Mouse (Mus musculus): ENCODE results near the gene Ak5. TPM values are rescaled to one million over a fixed set of nuclear protein-coding genes. Genes with fewer than 3 reads are reported as not detected.
"Not testable (repeated sequence)": the region's sequence is repeated elsewhere in the genome, so short reads cannot be mapped to it uniquely, and the experiment has no call there.

Ak5 gene
- not detected for total RNA-seq (2021)

DNA sequence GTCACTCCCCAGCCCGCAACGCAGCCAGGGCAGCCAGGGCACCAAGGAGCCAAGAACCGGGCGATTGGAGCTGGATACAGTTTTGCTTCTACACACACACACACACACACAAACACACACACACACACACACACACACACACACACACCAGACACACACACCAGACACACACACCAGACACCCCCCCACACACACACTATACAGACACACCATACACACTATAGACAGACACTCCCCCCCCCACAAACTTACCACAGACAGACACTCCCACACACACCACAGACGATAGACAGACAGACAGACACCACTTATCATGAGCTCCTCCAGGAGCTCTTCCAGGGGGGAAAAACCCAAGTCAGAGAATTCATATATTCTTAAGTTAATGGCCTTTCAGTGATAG, at the start of gene Ak5:
Gene Ak5, minus strand, starts transcription at position 122 of the 400 bp plus-strand sequence.
- no peak for DNase-seq (ENCODE audit: low spot score)
- intact Hi-C loops (cut with DNase I) = no loop called here

DNA sequence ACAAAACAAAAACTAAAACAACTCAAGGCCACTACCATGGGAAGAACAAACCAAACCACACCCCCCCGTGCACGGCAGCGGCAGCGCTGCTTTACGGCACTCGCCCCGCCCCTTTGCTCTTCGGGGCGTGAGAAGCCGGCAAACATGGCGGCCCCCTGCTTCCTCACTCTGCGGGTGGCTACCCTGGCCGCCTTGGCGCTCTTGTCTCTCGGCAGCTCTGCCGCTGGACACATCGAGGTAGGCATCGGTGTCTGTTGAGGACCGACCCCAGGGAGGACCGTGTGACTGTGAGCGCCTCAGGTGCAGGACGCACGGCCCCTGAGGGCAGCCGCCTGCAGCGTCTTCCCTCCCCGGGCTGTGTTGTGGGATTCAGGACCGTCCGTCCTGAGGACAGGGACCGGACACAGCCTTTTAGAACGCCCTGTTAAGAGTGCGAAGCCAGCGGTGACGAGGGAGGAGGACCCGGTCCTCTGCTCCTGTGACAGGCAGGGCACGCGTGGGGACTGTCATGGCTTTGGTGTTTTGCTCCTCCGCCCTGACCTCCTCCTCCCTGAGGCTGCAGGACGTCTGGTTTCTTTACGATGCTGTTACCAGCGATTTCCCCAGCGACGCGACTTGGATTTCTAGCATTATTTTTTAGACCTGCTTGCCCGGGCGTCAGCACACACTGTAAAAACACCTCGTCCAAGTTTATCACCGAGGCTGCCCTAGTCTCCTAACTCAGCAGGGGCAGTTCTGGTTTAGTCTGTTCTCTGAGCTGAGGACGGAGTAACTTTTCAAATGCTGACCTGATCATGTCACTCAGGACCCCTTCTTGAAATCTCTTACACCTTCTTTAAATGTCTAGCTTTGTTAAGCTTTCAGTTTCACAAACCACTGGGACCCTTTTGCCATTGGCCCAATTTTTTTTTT, 46.1 kb upstream of the Ak5 start, which contains the start of gene Pigk:
Gene Pigk, plus strand, starts transcription at position 110 of the 912 bp plus-strand sequence.
- intact Hi-C loops (cut with DNase I) = no loop called here

DNA sequence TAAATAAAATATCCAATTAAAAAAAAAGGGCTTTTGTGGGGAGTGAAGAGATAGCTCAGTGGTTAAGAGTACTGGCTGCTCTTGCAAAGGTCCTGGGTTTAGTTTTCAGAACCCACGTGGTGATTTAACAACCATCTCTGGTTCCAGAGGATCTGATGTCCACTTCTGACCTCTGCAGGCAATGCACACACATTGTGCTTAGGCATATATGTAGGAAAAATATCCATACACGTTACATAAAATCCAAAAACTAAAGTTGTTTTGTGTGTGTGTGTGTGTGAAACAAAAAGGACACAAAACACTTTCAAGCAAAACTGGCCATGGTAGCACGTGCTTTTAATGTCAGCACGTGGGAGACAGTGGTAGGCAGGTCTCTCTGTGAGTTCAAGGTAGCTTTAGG, 44.8 kb upstream of the Ak5 start:
- no peak for DNase-seq (ENCODE audit: low spot score)
- intact Hi-C loops (cut with DNase I) = no loop called here

More for the DNA sequence above, 46.1 kb upstream of the Ak5 start, which contains the start of gene Pigk:
- DNase-seq (ENCODE audit: low spot score) = peak; percentile 80

DNA sequence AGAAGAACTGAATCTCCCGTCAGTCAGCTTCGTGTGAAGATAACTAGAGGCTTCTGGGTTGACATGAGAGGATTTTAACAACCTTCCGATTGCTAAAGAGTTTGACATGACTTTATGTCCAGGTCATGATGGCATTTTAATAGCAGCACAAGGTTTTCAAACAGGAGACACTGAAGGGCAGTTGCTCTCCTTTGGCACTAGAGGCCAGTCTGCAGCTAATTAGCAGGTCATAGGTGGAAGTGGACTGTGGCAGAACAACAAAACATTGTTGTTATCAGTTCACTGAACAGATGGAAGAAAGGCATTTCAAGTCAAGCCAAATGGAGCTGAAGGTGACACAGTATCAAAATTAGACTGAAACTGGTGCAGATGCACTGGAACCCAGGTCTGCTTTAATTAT, 41.8 kb upstream of the Ak5 start:
- intact Hi-C loops (cut with DNase I) = no loop called here
- DNase-seq (ENCODE audit: low spot score) = no peak

DNA sequence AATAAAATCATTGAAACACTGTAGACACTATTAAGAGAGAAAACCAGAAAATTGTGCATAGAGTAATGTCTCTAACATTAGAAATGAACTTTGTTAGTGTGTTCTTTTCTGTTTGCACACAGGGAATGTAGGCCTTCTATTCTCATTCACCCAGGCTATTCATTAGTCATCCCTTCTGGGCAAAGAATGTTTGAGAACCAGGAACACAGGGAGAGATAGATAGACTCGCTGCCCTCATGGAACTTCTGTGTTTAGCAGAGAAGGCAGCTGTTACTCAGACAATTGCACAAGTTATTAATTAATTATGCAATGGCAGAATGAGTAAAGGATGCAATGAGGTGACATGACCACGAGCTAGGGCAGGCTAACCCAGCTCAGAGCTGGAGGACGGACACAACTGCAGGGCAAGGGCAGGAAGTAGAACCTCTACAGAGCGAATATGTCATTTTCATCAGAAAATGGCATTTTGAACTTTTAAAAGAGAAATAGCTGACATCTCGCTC, 39.2 kb upstream of the Ak5 start:
- no peak for DNase-seq (ENCODE audit: low spot score)
- intact Hi-C loops (cut with DNase I) = no loop called here

DNA sequence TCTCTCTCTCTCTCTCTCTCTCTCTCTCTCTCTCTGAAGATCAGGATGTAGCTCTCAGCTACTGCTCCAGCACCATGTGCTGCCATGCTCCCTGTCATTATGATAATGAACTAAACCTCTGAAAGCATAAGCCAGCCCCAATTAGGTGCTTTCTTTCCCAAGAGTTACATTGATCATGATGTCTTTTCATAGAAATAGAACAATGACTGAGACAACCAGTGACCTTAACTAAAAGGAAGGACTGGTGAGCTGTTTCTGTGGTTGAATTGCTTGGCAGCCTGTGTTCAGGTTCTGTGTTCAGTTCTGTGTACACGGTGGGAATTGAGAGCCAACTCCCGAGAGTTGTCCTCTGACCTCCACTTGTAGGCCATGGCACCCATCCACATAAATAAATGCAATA, 38.7 kb upstream of the Ak5 start:
- DNase-seq (ENCODE audit: low spot score) = no peak
- intact Hi-C loops (cut with DNase I) = no loop called here

DNA sequence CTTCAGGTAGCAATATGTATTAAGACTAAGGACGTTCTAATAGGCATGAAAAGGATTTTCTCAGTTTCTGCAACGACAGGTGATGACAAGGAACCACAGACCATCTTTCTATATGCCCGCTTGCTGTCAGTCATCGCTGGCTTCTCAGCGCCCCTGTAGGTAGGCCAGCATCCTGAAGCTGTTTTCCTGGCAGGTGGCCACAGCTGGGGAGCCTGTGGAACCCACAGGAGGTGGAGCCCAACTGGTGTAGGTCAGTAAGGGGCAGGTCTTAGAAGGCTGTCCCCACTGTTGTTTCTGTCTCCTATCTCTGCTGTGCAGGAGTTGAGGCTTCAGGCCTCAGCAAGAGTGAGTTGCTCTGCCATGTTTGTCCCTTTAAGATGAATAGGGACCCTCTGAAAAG, 37.7 kb upstream of the Ak5 start:
- intact Hi-C loops (cut with DNase I) = no loop called here
- DNase-seq (ENCODE audit: low spot score) = no peak

DNA sequence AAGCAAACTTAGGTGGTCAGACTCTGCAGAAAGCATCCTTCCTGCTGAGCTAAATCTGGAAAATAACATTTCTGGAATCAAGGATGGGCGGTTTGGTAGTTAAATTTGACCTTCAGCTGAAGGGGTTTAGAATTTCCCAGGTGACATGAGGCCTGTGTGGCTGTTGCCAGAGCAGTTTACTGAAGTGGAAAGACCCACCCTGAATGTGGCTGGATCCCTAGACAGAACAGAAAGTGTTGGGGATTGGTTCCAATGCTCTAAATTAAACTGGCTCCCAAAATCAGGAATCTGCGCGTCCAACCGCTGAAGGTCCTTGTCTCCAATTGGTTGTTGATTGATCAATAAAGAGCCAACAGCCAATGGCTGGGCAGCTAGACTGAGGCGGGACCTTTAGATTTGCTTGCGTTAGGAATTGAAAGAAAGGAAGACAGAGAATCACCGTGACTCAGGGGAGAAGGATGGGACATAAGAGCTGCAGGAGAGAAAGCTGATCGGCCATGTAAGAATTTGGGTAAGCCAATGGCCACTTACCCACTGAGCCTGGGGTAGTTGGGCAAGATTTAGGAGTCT, 34.2 kb upstream of the Ak5 start:
- DNase-seq (ENCODE audit: low spot score) = no peak
- intact Hi-C loops (cut with DNase I) = no loop called here

DNA sequence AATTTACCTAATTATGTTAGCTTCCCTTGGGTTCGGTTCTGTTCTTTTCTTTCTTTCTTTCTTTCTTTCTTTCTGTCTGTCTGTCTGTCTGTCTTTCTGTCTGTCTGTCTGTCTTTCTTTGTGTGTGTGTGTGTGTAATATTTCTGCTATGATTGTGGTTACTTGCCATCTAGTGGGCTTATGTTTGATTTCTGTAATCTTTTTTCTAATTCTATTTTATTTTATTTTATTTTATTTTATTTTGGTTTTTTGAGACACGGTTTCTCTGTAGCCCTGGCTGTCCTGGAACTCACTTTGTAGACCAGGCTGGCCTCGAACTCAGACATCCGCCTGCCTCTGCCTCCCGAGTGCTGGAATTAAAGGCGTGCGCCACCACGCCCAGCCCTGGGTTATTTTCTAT, 33.4 kb upstream of the Ak5 start:
- DNase-seq (ENCODE audit: low spot score); intact Hi-C loops (cut with DNase I): not testable (repeated sequence)

DNA sequence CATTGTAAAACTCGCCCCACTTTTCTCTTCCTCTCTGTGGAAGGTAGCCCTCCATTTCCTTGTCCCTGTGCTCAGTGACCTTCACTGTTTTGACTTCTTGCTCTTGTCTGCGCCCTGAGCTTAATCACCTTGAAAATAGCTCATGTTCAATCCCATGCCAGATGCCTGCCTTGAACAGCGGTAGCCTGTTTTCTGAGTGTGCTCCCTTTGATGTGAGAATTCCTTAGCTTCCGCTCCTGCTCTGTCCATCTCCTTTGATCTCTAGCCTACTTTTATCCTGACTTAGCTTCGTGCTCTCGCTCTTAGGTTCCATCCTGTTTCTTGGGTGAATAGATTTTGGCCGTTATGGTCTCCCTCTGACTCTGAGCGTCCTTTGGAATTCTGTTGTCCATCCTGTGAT, 31.1 kb upstream of the Ak5 start:
- no peak for DNase-seq (ENCODE audit: low spot score)
- intact Hi-C loops (cut with DNase I) = no loop called here

DNA sequence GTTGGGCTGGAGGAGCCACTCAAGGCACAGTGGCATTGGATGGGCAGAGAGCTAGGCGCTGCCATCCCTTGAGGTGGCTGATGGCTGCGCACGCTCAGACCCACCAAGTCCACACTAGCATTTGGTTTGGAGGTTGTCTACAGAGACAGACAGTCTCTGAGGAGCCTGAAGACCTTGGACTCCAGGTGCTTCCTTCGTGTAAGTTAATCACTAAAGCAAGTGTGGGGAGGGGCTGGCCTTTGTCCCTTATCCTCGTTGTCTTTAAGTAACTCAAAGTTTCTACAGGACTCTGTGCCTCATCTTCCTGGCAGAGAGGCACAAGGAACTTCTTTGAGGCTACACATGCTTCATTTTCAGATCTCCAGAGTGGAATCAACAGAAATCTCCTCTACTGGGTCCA, 29.9 kb upstream of the Ak5 start:
- no peak for DNase-seq (ENCODE audit: low spot score)

DNA sequence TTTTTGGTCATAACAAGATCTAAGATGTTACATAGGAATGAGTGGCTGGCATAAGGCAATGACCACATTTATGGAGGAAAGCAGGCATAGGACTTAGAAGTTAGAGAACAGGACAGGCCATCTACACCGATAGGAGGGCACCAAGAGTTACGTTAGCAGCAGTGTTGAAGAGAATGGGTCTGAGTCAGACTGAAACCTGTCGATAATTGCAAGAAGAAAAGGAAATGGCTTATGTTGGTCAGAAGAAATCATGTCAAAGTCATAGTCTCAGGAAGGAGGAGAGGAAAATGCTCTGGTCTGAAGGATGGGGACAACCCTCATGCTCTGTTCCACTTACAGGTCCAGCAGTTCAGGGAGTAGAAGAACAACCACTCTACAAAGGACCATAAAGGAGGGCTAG, 26.8 kb upstream of the Ak5 start:
- intact Hi-C loops (cut with DNase I) = no loop called here
- no peak for DNase-seq (ENCODE audit: low spot score)

More for the DNA sequence above, 29.9 kb upstream of the Ak5 start:
- intact Hi-C loops (cut with DNase I) = no loop called here

DNA sequence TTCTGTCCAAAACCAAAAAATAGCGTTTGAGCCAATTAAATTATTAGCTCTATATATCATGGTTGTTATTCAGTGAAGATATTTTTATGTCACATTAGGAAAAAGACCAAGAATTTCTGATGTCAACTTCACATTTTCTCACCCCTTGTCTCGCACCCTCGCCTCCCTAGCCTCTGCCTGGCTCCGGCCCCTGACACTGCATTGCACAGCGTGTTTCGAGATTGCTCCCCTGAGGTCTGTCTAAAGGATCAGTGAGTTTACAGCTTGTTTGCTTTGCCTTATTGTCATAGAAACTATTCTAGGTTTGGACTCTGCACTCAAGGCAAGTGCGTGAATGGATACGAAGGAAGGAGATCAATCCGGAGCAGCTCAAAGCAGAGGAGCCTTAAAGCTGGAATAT, 20.9 kb upstream of the Ak5 start:
- intact Hi-C loops (cut with DNase I) = no loop called here
- DNase-seq (ENCODE audit: low spot score) = no peak

DNA sequence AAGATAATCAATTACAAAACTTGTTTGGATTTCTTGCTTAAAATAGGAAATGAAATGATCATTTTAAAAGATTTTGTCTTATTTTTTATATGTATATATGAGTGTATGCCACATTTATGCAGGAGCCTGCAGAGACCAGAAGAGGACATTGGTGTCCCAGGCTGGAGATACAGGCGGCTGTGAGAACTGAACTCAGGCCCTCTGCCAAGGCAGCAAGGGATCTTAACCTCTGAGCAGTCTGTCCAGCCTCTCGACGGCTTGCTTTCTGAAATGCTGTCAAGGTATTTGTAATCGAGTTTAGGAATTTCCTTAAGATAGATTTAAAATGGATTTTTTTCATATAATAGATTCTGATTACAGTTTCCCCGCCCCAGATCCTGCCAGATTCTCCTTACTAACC, 20.4 kb upstream of the Ak5 start:
- no peak for DNase-seq (ENCODE audit: low spot score)
- intact Hi-C loops (cut with DNase I) = no loop called here

DNA sequence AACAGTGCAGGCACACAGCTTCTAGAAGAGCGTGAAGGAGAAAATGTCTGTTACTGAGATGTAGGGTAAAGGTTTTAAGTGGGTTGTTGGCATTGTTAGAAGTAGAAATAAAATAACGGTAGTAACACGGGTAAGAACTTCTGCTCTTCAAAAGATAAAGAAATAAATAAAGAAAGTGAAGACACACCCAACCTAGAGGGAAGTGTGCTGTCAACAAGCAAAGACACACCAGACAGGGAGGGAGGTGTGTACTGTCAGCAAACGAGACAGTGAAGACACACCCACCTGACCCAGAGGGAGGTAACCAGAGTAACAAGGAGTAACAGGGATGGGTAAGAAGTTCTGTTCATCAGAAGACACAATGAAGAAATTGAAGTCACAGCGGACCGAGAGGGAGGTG, 6.5 kb upstream of the Ak5 start:
- intact Hi-C loops (cut with DNase I) = no loop called here
- DNase-seq (ENCODE audit: low spot score) = no peak

DNA sequence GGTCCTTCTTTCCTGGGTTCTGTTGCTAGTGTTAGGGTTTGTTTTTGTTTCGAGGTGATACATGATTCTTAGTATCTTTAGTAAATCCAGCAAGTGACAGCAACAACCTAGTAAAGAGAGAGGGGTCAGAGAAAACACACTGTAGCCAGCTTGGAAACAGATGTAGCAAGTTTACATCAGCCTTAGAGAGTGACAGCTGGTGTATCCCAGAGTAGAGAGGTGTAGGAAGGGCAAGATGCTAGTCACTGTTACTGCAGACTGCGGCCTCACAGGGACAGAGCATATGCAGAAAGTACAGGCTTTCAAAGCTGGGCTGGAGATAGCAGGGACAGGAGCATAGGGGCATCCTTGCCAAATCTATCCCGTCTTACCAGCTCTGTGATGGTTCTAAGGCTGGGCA, 1.6 kb upstream of the Ak5 start:
- intact Hi-C loops (cut with DNase I) = no loop called here
- no peak for DNase-seq (ENCODE audit: low spot score)

DNA sequence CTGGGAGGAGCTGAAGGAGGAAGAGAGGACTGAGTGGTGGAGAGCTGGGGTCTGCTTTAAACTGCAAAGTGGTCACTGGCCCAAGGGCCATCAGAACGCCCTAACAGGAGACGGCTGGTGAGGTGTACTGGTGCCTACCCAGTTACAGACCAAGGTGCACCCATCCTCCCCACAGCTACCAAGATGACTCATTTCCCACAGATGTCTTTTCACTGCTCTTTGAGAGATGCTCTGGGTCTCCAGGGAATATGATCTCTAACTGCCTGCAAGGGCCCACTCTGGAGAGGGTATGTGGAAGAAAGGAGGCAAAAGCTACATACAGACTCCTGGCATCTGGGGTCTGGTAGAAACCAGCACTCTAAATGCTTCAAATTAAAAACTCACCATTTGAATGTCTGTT, 633 bp upstream of the Ak5 start:
- DNase-seq (ENCODE audit: low spot score) = no peak
- intact Hi-C loops (cut with DNase I) = no loop called here

DNA sequence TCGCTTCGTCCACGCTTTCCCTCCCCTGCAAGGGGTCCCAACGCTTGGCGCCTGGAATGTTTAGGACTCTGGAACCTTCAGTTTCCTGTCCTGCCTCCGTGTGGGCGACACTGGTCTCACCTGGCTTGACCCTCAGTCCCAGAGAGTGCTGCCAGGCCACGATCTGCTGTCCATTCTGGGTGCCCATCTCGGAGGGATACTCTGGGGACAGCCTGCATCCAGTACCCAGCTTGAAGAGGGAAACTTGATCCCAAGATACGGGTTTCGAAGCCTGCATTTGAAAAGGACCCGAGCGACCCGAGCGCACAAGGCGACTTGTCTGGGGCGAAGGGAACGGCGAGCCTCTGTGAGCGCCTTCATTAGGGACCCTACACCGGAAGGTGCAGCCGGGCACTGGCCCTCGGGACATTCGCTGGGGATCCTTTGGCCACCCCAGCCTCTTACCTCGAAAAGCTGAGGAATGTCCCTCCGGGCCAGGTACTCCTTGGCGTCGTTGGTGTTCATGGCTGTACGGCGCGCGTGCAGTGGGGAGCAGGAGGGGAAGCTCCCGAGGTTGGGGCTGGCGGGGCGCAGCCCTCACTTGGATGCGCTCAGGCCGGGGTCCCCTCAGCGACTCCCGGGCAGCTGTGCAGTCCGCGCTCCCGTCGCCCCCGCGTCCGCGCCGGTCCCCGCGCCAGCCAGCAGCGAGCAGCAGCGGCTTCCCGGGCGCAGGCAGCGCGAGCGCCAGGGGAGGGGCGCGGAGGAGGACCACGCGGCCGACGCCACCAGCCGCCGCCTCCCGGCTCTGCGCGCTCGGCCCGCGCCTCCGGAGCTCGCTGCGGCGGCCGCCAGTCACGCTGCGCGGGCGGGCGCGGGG, 576 bp downstream of the Ak5 start:
- no peak for DNase-seq (ENCODE audit: low spot score)
- intact Hi-C loops (cut with DNase I) = no loop called here

DNA sequence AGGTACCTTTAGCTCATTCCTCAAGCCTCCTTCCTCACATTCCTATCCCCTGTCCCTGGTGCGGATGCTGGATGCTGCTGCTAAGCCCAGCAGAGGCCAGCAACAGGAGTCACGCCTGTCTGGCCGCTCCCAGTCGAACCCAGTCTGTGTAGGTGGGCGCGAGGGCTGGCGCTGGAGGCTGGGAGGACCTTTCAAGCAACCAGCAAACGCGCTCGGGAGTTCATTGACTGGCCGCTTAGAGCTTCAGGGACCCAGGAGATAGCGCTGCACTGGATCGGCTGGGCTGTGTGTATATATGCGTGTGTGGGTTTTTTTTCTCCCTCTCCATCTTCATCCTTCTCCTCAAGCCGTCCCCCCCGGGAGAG, 1.2 kb downstream of the Ak5 start:
- DNase-seq (ENCODE audit: low spot score) = no peak
- intact Hi-C loops (cut with DNase I) = no loop called here

DNA sequence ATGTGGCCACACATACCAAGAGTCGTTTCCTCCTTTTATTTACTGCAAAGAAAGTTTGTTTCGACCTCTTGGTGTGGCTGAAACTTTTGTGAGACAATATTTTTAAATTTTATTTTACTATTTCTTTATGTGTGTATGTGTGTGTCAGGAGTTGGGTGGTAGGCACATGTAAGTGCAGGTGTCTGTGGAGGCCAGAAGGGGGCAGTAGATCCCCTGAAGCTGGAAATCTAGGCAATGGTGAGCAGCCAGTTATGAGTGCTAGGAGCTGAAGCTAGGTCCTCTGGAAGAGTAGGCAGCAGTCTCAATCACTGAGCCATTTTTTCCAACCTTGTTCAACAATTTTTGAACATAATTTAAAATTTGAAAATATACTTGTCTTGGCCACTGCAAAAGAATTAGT, 9.6 kb downstream of the Ak5 start:
- DNase-seq (ENCODE audit: low spot score) = no peak
- intact Hi-C loops (cut with DNase I) = no loop called here

DNA sequence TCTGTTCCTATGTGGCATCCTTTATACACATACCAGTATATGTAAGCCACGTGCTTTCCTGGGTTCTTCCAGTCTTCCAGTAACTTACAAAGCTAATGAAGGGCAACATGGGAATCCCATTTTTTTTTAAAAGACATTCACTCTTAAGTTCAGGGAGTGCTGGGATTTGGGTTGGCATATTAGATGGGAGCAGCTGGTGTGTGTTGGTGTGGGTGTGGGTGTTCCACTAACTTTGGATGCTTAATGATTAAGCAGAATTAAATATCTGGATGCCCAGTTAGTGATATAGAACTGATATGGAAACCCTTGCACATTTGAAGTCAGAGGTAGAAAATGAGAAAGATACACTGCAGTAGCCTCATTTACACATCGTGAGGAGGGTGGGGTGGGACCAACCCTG, 16.2 kb downstream of the Ak5 start:
- intact Hi-C loops (cut with DNase I) = no loop called here
- no peak for DNase-seq (ENCODE audit: low spot score)

All from heart, postnatal 25 days (tissue).